Mouse (Mus musculus) small intestine, adult 2 months (tissue): ENCODE measurements around the gene Pcgf2.

Experiments used
- CTCF ChIP-seq: fragments of 200-500 bp; IDR thresholded peaks from 2 replicates; pipeline ENCODE4 v1.5.1; 2012; ENCODE audit warnings: low read depth, mild to moderate bottlenecking, control low read depth, inconsistent platforms, low read length, moderate library complexity, mixed read lengths; ENCODE audit not compliant: insufficient replicate concordance, insufficient read length; ENCODE audit errors: extremely low read depth
- POLR2A ChIP-seq: fragments of 200-500 bp; IDR thresholded peaks from 2 replicates; pipeline ENCODE4 v1.6.1; 2012; ENCODE audit warnings: low read depth, mild to moderate bottlenecking, control low read depth, inconsistent platforms, low read length, moderate library complexity

DNA sequence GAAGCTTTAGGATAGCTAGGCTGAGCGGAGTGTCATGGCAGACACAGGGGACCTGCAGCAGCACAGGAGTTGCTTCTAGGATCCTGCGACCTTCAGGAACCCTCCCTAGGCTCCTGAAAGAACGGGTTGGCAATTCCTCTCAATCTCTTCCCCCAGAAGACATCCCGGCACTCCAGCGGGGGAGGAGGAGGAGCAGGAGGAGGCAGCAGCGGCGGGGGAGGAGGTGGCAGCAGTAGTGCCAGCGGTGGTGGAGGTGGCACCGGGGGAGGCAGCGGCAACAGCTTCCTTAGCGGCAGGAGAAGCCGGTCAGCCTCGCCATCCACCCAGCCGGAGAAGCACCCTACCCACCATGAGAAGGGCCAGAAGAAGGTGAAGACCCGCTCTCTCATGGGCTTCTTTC is 31.0 kb downstream of the Pcgf2 start:
- TF ChIP-seq CTCF (no peak), POLR2A (no peak)
